Mouse (Mus musculus): ENCODE data around the gene Fam110a. TPM values are rescaled to one million over a fixed set of nuclear protein-coding genes. Genes with fewer than 3 reads are reported as not detected.

The Fam110a gene
- polyA plus RNA-seq, 1 experiment: 29.5 TPM

GRCm38 (mm10) chr2:151985426-151986172 is 5.6 kb upstream of the Fam110a start:
- Histone ChIP-seq H3K9me3 (no peaks in the 10 kb centered on the region), H3K36me3 (replicated peaks; ENCODE audit: low read length) (no peaks in the 10 kb centered on the region), H3K27me3 (replicated peaks) (peaks cover 35% of the 10 kb centered on the region), H3K4me1 (peaks cover 9% of the 10 kb centered on the region), H3K4me3 (replicated peaks) (no peak overlapping the region)
- TF ChIP-seq GATA1 (IDR thresholded peaks at IDR 0.05; ENCODE audit: borderline replicate concordance, low read length): no peak
- TF ChIP-seq FLI1 (IDR thresholded peaks at IDR 0.05; ENCODE audit: low read length): no peak

GRCm38 (mm10) chr2:151984019-151984418 is 4.0 kb upstream of the Fam110a start:
- Histone ChIP-seq H3K4me3 (replicated peaks) (no peak overlapping the region), H3K27me3 (replicated peaks) (peaks cover 33% of the 10 kb centered on the region), H3K4me1 (peaks cover 25% of the 10 kb centered on the region), H3K9me3 (no peaks in the 10 kb centered on the region), H3K36me3 (replicated peaks; ENCODE audit: low read length) (no peaks in the 10 kb centered on the region)
- TF ChIP-seq GATA1 (IDR thresholded peaks at IDR 0.05; ENCODE audit: borderline replicate concordance, low read length): no peak

GRCm38 (mm10) chr2:151982476-151982875 is 2.5 kb upstream of the Fam110a start:
- Histone ChIP-seq H3K9me3 (no peaks in the 10 kb centered on the region), H3K27me3 (replicated peaks) (peaks cover 17% of the 10 kb centered on the region), H3K4me1 (peaks cover 40% of the 10 kb centered on the region), H3K4me3 (replicated peaks) (no peak overlapping the region), H3K36me3 (replicated peaks; ENCODE audit: low read length) (peaks cover 12% of the 10 kb centered on the region)
- TF ChIP-seq FLI1 (IDR thresholded peaks at IDR 0.05; ENCODE audit: low read length) (no peak), GATA1 (IDR thresholded peaks at IDR 0.05; ENCODE audit: borderline replicate concordance, low read length) (no peak)

GRCm38 (mm10) chr2:151981268-151981667 is 1.2 kb upstream of the Fam110a start:
- no peaks in the 10 kb centered on the region for H3K9me3 ChIP-seq
- H3K4me1 ChIP-seq: peaks cover 51% of the 10 kb centered on the region
- TF ChIP-seq GATA1 (IDR thresholded peaks at IDR 0.05; ENCODE audit: borderline replicate concordance, low read length): no peak
- TF ChIP-seq FLI1 (IDR thresholded peaks at IDR 0.05; ENCODE audit: low read length): no peak
- peaks cover 24% of the 10 kb centered on the region for H3K36me3 ChIP-seq (replicated peaks; ENCODE audit: low read length)
- H3K27me3 ChIP-seq (replicated peaks): peaks cover 9% of the 10 kb centered on the region
- no peak overlapping the region for H3K4me3 ChIP-seq (replicated peaks)

- peaks cover 29% of the 10 kb centered on the region for H3K36me3 ChIP-seq (replicated peaks; ENCODE audit: low read length)
- H3K4me3 ChIP-seq (replicated peaks): peak overlapping the region; percentile 97
- no peaks in the 10 kb centered on the region for H3K9me3 ChIP-seq
- no peak for TF ChIP-seq FLI1 (IDR thresholded peaks at IDR 0.05; ENCODE audit: low read length)
- TF ChIP-seq GATA1 (IDR thresholded peaks at IDR 0.05; ENCODE audit: borderline replicate concordance, low read length): no peak
- H3K27me3 ChIP-seq (replicated peaks): peaks cover 5% of the 10 kb centered on the region
- H3K4me1 ChIP-seq: peaks cover 54% of the 10 kb centered on the region
These were observed 305 bp upstream of the Fam110a start for GRCm38 (mm10) chr2:151980355-151980693.

GRCm38 (mm10) chr2:151978494-151978893 is 1.5 kb downstream of the Fam110a start:
- Histone ChIP-seq H3K27me3 (replicated peaks) (peaks cover 5% of the 10 kb centered on the region), H3K36me3 (replicated peaks; ENCODE audit: low read length) (peaks cover 29% of the 10 kb centered on the region), H3K4me3 (replicated peaks) (peak overlapping the region; percentile 76), H3K4me1 (peaks cover 72% of the 10 kb centered on the region), H3K9me3 (no peaks in the 10 kb centered on the region)
- no peak for TF ChIP-seq FLI1 (IDR thresholded peaks at IDR 0.05; ENCODE audit: low read length)
- TF ChIP-seq GATA1 (IDR thresholded peaks at IDR 0.05; ENCODE audit: borderline replicate concordance, low read length): no peak

GRCm38 (mm10) chr2:151977689-151978440 is 2.2 kb downstream of the Fam110a start:
- TF ChIP-seq FLI1 (IDR thresholded peaks at IDR 0.05; ENCODE audit: low read length) (no peak), GATA1 (IDR thresholded peaks at IDR 0.05; ENCODE audit: borderline replicate concordance, low read length) (no peak)
- Histone ChIP-seq H3K27me3 (replicated peaks) (peaks cover 7% of the 10 kb centered on the region), H3K4me3 (replicated peaks) (peak overlapping the region; percentile 76), H3K4me1 (peaks cover 78% of the 10 kb centered on the region), H3K9me3 (no peaks in the 10 kb centered on the region), H3K36me3 (replicated peaks; ENCODE audit: low read length) (peaks cover 29% of the 10 kb centered on the region)

- TF ChIP-seq FLI1 (IDR thresholded peaks at IDR 0.05; ENCODE audit: low read length) (no peak), GATA1 (IDR thresholded peaks at IDR 0.05; ENCODE audit: borderline replicate concordance, low read length) (no peak)
- no peaks in the 10 kb centered on the region for H3K9me3 ChIP-seq
- peaks cover 39% of the 10 kb centered on the region for H3K36me3 ChIP-seq (replicated peaks; ENCODE audit: low read length)
- peaks cover 96% of the 10 kb centered on the region for H3K4me1 ChIP-seq
- no peak overlapping the region for H3K4me3 ChIP-seq (replicated peaks)
- H3K27me3 ChIP-seq (replicated peaks): peaks cover 9% of the 10 kb centered on the region
These were observed 4.0 kb downstream of the Fam110a start for GRCm38 (mm10) chr2:151976067-151976466.

- Histone ChIP-seq H3K9me3 (no peaks in the 10 kb centered on the region), H3K4me1 (peaks cover 99% of the 10 kb centered on the region), H3K27me3 (replicated peaks) (peaks cover 9% of the 10 kb centered on the region), H3K36me3 (replicated peaks; ENCODE audit: low read length) (peaks cover 46% of the 10 kb centered on the region), H3K4me3 (replicated peaks) (no peak overlapping the region)
- no peak for TF ChIP-seq GATA1 (IDR thresholded peaks at IDR 0.05; ENCODE audit: borderline replicate concordance, low read length)
These were observed 4.7 kb downstream of the Fam110a start for GRCm38 (mm10) chr2:151975295-151975694.

Data from megakaryocyte, embryonic 14.5 days (primary cell).